Mouse (Mus musculus): ENCODE results near the gene Aff1.

The Aff1 gene

DNA sequence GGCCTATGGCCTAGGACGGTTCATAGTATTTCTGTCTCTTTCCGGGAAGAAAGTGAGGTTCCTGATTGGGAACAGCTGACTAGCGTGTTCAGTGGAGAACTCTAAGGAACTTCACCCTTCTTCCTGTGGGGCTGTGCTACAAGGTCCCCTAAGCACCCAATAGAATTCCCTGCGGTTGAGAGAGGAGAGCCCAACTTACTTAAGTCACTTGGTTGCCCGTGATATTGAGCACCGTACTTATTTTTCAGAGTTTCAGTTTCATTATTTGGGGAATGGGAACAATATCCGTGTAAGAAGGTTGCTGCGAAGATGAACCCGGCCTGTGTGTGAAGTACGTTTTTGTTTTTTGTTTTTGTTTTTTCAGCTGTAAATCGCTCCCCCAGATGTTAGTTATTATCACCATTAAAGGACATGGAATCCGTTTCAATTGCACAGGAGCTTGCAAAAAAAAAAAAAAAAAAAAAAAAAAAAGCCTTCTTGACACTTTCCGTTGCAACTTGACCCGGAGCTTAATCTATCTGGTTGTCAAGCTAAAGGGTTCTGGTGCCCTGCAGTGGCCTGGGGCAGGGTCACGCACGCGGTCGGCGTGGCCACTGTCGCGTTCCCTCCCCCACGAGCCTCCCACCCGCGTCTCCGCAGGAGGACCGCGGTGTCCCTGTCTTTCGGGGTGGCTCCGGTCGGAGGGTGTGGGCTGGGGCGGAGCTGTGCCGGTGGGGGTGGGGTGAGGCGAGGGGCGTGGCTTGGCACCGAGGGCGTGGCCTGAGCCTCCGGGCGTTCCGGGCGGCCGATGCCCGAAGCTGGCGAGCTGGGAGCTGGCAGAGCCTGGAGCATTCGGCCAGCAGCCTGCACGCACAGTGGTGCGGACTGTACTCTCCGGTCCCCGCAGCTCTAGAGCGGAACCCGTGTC lies at the start of gene Aff1:
Gene Aff1, plus strand, starts transcription at position 751 of the 907 bp plus-strand sequence.
- peak; percentile 72 for DNase-seq (ENCODE audit: low read depth, low spot score)

- no peak for DNase-seq (ENCODE audit: low read depth, low spot score)
Observed at GRCm38 (mm10) chr5:103644167-103644566, 48.0 kb upstream of the Aff1 start.

- DNase-seq (ENCODE audit: low read depth, low spot score): no peak
Observed at GRCm38 (mm10) chr5:103647320-103647719, 44.9 kb upstream of the Aff1 start.

DNA sequence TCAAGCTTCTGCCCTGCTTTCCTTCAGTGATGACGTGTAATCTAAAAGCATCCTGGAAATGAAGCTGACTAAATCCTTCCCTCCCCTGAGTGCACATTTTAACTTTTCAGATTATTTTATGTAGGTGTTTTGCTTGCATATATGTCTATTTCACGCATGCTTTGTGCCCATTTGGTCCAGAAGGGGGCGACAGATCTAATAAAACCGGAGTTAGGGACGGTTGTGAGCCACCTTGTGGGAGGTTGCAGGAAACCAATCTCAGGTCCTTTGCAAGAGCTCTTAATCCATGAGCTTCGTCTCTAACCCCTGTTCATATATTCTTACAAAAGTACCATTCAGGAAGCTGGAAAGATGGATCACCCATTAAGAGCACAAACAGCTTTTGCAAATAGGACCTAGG lies 37.9 kb upstream of the Aff1 start:
- no peak for DNase-seq (ENCODE audit: low read depth, low spot score)

- DNase-seq (ENCODE audit: low read depth, low spot score): no peak
Observed at GRCm38 (mm10) chr5:103654780-103655179, 37.4 kb upstream of the Aff1 start.

DNA sequence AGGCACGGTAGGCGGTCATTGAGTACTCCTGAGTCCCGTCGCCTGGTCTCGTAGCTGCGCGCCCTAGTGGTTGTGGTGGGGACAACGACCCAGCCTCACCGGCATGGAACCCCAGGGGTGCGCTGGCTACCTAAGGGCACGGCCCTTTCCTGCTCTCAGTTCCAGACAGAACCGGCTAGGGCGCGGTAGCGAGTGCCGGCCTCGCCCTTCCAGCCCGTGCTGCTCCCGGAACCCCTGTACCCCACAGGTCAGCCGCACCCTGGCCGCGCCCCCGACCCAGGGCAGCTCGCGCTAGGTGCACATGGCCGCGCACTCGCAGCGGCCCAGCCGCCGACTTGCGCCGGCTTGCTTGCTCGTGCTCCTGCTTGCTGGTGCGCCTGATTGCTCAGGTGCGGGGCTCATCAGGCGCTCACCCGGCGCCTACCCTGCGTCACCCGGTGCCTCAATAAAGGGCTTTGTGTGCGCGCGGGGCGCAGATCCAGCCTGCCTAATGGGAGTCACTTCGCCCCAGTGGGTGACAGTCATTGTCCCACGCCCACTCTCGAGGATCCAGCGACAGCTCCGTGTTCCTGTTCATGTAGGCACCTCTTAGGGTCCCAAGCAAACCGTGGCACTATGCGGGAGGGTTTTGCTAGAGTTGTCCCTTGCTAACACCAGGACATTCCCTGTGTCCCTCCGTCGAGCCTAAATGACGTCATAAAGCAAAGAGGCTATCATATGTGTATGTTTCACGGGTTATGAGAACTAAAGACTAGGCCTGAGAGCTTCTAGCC lies 36.6 kb upstream of the Aff1 start, which contains the start of gene 1700016H13Rik:
Gene 1700016H13Rik, minus strand, starts transcription at position 665 of the 773 bp plus-strand sequence.
- DNase-seq (ENCODE audit: low read depth, low spot score): peak; percentile 53

GRCm38 (mm10) chr5:103658921-103659320 lies 33.3 kb upstream of the Aff1 start:
- no peak for DNase-seq (ENCODE audit: low read depth, low spot score)

DNA sequence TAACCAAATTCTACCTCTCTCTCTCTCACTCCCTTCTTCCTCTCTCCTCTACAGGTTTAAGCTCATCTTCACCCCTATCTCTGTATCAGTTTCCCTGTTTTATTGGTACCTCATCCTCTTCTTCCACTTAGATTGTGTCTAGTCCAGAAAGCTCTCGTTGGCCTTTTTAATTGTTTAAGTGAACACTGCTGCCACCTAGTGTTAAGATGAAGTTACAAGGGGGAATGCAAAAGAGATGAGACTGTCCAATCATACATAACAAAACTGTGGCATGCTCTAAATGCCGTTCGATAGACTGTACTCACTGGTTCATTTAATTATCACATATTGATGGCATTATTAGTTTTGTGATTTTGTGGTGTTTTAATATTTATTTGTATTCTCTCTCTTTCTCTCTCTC lies 32.6 kb upstream of the Aff1 start:
- DNase-seq (ENCODE audit: low read depth, low spot score): peak; percentile 59

GRCm38 (mm10) chr5:103664932-103665331 lies 27.2 kb upstream of the Aff1 start:
- no peak for DNase-seq (ENCODE audit: low read depth, low spot score)

GRCm38 (mm10) chr5:103665876-103666275 lies 26.3 kb upstream of the Aff1 start:
- DNase-seq (ENCODE audit: low read depth, low spot score): no peak

DNA sequence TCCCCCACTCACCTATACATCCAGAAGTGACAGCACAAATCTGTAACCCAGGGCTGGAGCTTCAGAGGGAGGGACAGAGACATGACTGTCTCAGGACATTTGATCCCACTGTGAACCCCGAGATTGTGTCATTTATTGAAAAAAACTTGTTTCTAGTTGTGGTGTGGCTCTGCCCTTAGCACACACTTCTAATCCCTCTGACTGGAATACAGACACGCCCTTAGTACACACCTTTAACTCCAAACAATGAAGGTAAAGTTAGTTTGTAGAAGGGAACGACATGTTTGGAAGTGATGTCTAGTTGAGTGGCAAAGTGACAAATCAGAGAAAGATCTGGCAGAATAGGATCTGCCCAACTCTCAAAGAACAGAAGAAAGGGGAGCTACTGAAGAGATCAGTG lies 20.3 kb upstream of the Aff1 start:
- DNase-seq (ENCODE audit: low read depth, low spot score): no peak

DNA sequence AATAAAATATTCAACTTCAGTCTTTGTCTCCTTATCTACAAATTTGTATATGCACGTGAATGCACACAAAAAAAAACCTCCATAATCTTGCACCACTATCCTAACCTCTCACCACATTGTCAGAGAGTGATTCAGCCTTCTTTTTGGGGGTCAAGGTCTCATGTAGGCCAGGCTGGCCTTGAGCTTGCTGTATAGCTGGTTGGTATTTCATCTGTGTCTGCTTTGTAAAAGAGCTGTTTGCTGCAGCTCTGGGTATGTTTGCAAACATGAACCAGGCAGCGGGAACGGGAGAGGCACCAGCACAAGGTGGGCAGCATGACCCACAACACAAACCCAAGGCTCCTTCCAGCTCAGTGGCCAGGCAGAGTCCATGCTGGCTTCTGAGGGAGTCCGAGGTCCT lies 18.6 kb upstream of the Aff1 start:
- no peak for DNase-seq (ENCODE audit: low read depth, low spot score)

DNA sequence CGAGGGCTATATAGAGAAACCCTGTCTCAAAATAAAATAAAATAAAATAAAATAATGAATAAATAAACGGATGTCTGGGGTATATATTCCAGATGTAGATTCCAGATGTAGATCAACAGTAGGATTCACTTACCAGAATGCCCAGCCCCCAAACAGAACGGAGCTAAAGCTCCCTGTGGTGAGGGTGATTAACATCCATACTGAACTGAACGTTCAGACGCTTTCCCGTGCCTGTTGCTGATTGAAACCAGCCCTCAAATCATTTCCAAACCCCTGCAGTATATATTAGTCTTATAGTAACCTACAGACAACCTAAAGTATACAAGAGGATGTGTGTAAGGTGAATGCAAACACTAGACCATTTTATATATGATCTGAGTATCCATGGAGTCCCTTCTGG lies 17.7 kb upstream of the Aff1 start:
- DNase-seq (ENCODE audit: low read depth, low spot score): no peak

- no peak for DNase-seq (ENCODE audit: low read depth, low spot score)
Observed at GRCm38 (mm10) chr5:103676289-103676881, 15.8 kb upstream of the Aff1 start.

DNA sequence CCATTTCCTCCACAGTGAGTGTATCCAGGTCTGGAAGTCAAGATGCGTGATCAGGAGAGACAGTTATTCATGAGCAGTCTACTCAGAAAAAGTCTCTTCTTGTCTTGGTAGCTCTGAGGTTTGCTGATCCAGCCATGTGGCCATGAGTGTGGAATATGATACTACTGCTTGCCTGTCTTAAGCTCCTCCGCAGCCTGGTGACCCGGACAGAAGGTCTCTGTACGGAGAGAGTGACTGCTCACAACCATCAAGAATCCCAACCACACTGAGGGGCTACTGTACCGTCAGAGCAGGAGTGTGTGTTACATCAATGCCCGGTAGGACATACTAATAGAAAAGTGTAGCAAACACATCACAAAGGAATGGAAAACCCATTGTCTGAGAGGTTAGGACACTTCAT lies 14.3 kb upstream of the Aff1 start:
- no peak for DNase-seq (ENCODE audit: low read depth, low spot score)

- DNase-seq (ENCODE audit: low read depth, low spot score): no peak
Observed at GRCm38 (mm10) chr5:103678974-103679373, 13.2 kb upstream of the Aff1 start.

DNA sequence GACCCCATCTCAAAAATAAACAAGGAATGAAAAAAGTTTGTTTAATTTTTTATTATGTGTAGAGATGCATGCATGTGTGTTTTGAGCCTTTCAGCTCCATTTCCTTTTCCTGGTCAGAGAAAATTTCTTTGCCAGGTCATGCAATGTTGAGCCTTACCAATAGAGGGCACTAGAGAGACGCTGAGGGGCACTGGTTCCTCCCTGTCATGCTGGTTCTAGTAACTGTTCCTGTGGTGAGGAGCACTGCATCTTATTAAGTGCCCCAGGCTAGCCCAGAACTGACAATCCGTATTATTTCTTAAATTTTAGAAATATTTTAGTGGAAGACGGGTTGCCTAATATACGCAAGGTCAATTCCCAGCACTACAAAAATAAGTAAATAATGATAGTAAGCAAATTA lies 11.8 kb upstream of the Aff1 start:
- peak; percentile 64 for DNase-seq (ENCODE audit: low read depth, low spot score)

DNA sequence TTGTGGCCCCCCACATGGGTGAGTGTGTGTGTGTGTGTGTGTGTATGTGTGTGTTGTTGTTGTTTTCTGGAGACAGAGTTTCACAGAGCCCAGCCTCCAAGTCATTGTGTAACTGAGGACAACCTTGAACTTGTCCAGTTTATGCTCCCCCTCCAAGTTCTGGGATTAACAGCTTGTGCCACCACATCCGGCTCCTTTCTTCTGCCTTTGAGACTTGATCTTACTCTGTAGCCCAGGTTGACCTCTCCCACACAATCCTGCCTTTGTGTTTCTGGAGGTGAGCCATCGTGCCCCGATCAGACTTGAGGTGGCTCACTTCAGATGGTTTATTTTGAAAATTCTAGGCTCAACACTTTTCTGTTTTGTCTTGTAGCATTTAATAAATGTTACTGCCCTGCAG lies 10.3 kb upstream of the Aff1 start:
- DNase-seq (ENCODE audit: low read depth, low spot score): no peak

DNA sequence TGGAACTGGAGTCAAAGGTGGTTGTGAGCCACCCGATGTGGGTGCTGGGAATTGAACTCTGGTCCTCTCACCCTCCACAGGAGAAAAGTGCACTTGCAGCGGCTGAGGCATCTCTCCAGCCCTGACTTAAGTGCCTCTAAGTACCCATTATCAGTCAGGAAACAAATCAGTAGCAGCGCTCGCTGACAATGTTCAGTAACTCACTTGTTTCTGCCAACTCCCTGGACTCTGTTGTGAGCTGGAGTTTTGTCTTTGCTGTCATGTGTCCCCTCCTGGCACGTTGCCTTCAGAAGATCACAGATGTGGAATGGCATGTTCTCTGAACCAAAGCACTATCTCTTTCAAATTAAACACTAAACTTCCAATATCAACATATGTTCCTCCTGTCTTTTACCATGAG lies 2.5 kb upstream of the Aff1 start:
- no peak for DNase-seq (ENCODE audit: low read depth, low spot score)

DNA sequence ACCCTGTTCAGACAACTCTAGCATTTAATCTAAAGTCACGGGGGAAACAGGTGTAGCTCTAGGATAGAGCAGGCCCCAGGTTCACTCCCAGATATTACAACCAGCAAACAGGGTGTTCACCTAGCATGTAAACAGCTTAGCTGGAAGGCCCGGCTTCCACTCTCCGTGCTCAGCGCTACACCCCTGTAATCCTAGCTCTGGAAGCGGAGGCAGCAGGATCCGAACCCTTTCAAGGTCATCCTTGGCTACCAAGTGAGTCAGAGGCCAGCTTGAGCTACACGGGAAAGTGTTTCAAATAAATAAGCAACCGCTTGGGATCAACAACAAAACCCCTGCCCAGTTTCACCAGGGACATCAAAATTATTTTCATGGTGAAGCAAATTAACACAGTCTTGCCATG lies 2.0 kb upstream of the Aff1 start:
- no peak for DNase-seq (ENCODE audit: low read depth, low spot score)

GRCm38 (mm10) chr5:103691171-103691570 lies 1.0 kb upstream of the Aff1 start:
- no peak for DNase-seq (ENCODE audit: low read depth, low spot score)

DNA sequence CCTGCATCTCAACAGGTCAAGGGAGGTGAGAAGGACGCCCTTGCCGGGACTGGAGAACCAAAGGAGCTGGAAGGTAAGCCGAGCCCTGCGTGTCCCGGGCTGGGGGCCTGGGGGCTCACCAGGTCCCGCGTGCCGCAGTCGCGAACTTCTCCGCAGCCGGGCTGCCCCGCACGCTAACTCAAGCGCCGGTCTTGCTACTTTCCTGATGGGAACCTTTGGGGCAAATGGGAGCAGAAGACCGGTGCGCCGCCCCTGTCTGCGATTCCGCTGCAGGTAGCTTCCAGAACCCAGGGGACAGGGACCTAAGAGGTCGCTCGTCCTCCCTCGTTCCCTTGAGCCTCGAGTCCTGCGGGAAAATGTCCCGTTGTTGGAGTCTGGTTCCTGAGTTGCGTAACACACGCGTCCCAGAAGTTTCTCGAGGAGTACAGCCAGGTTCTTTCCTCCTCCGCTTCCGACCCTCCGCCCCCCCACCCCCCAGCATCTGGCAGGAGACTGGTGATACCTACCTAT lies 412 bp downstream of the Aff1 start:
- DNase-seq (ENCODE audit: low read depth, low spot score): no peak
